Mouse (Mus musculus) cerebellum, adult 2 months (tissue): ENCODE data around the gene Tnip1.

Experiments
- CTCF ChIP-seq: fragments of 200-500 bp; IDR thresholded peaks from 2 replicates; pipeline ENCODE4 v1.5.1; 2011; ENCODE audit warnings: low read depth, mild to moderate bottlenecking, control low read depth, low read length, moderate library complexity, borderline replicate concordance; ENCODE audit not compliant: insufficient read depth
- POLR2A ChIP-seq: fragments of 200-500 bp; IDR thresholded peaks from 2 replicates; pipeline ENCODE4 v1.6.1; 2011; ENCODE audit warnings: low read length, control low read depth, borderline replicate concordance; ENCODE audit not compliant: insufficient read depth

- no peak for TF ChIP-seq POLR2A
- no peak for TF ChIP-seq CTCF
Measured at GRCm38 (mm10) chr11:54899657-54900056, 63.1 kb downstream of the Tnip1 start.
